Mouse (Mus musculus) bone marrow macrophage, adult 2 months (primary cell): ENCODE data around the gene Olfr557.

Experiments used
- CTCF ChIP-seq: IDR thresholded peaks from 2 replicates; pipeline ENCODE4 v1.5.1; 2012; ENCODE audit warnings: low read depth, mild to moderate bottlenecking, low read length, moderate library complexity
- POLR2A ChIP-seq: IDR thresholded peaks from 2 replicates; pipeline ENCODE4 v1.6.1; 2012; ENCODE audit warnings: mild to moderate bottlenecking, low read depth, low read length, borderline replicate concordance

- TF ChIP-seq CTCF (no peak), POLR2A (no peak)
These were observed 19.5 kb upstream of the Olfr557 start for GRCm38 (mm10) chr7:102676225-102676624.
